Mouse (Mus musculus) heart, adult 11 months (tissue): ENCODE data around the gene Olfr101.

ENCODE experiments used
- DNase-seq: peaks from one replicate; pipeline ENCODE4 v3.0.0; 2022

Olfr101 gene

GRCm38 (mm10) chr17:37304213-37304612 lies at the start of gene Olfr101:
TSS of gene Olfr101 (minus strand) at chr17:37304313.
- DNase-seq = peak; percentile 40

DNA sequence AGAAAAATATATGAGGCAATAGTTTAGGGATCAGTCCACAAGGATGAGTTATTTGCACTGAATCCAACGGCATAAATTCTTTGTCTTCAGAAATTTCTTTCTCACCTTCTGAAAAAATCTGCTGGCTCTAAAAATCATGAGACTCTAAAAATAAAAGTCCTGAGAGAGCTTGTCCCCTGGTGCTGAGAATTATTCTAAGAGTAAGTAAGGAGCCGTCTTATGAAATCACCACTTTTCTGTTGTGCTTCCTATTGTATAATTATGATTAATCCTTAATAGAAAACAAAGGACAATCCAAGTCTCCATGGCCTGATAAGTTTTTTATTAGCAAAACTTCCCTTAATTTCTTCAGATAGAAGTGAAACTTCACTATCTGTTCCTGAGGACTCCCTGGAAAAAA lies 35.5 kb upstream of the Olfr101 start, which contains the start of gene Olfr103:
Gene Olfr103, minus strand, starts transcription at position 101 of the 400 bp plus-strand sequence.
- DNase-seq = no peak

- DNase-seq = no peak
Measured at GRCm38 (mm10) chr17:37316954-37317353, 12.8 kb upstream of the Olfr101 start, which contains the start of gene Olfr102. TSS of gene Olfr102 (minus strand) at chr17:37317054.

DNA sequence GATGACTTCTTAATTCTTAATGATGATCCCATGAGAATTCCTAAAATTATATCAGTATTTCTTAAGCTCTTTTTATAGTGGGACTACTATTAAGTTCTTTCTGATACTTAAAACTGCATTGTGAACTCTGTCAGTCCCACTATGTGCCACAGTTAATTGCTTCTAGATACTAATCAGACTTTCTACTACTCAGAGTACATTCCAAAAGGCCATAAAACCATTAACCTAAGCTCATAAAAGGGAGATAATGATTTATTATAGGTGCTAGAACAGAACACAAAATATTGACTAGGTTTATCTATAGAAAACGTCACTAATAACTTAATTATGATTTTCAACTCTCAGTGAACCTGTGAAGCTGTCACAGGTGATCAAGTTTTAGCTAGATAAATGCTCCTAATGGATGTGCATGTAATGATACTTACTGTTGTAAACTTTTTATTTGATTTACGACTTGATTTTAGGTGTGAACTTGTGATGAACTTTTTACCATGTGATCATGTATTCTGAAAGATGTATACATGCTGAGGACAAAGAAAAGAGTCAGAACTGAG lies 6.1 kb upstream of the Olfr101 start:
- DNase-seq = no peak

GRCm38 (mm10) chr17:37308483-37308882 lies 4.4 kb upstream of the Olfr101 start:
- no peak for DNase-seq

GRCm38 (mm10) chr17:37283360-37283759 lies 20.8 kb downstream of the Olfr101 start, which contains the start of gene Olfr99:
TSS of gene Olfr99 (minus strand) at chr17:37283460.
- DNase-seq = no peak

DNA sequence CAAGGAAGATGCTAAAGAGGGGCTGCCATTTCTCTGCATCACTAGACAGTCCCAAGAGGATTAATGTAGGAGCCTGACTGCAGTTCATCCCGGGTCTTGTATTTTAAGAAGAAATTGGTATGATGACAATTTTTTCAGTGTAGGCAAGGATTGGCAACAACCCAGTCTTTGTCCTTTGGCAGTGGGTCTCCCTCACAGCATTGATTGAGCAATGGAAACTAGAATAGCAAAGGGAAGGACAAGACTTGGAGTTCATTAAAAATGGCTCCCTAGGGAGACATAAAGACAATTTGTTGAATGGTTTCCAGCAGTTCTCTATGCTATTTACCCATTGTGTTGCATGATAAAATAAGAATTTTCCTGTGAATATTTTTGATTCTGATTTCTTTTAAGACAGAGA lies 23.8 kb downstream of the Olfr101 start:
- no peak for DNase-seq

DNA sequence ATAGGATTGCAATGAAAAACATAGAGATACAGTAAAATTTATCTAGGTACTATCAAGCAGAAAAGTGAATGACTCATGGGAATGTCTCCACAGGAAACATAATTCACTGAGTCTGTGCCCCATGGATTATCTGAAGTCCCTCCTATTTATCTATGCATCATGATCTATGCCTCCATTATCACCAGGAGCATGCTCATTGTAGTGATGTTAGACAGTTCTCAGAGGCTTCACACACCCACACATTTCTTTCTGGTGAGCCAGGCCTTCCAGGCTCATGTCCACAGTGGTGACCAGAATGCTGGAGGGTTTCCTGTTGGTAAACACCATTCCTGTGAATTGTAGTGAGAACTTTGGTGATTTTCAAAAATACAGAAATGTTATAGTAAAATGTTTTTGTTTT lies 27.5 kb downstream of the Olfr101 start:
- no peak for DNase-seq

- no peak for DNase-seq
Measured at GRCm38 (mm10) chr17:37275626-37276248, 28.4 kb downstream of the Olfr101 start.

DNA sequence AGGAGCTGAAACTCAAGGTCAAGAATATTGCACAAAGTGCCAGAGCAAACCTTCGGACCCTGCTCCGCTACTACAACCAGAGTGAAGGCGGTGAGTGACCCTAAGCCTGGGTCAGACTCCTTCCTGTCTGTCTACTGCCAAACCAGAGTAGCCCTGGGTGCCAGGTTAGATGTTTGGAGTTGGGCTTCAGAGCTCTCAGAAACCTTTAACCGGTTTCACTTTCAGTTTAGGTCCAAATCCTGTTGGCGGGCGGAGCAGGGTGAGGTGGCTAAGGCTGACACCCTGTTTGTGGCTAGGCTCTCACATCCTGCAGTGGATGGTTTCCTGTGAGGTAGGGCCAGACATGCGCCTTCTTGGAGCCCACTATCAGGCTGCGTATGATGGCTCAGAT lies 33.4 kb downstream of the Olfr101 start:
- peak; percentile 98 for DNase-seq

GRCm38 (mm10) chr17:37270058-37270701 lies 33.9 kb downstream of the Olfr101 start, which contains the start of gene H2-M3:
TSS of gene H2-M3 (plus strand) at chr17:37270220.
- DNase-seq = peak; percentile 99

- no peak for DNase-seq
Measured at GRCm38 (mm10) chr17:37263626-37264025, 40.5 kb downstream of the Olfr101 start, which contains the start of gene Olfr98. TSS of gene Olfr98 (minus strand) at chr17:37263749.

DNA sequence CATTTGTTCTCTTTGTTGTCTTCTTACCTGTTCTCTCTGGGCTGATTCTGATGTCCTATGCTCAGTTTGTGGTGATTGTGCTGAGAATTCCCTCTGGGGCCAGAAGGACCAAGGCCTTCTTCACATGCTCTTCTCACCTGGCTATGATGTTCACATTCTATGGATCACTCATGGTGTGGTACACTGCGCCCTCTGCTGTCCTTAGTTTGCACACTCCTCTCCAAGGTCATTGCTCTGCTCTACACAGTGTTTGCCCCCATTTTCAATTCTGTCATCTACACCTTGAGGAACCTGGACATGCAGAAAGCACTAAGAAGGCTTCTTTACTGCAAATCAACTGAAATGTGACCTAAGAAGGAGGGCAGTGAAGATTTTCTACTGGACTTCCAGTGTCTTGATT lies 53.6 kb downstream of the Olfr101 start:
- DNase-seq = no peak

- no peak for DNase-seq
Measured at GRCm38 (mm10) chr17:37249460-37249859, 54.7 kb downstream of the Olfr101 start.
